Mouse (Mus musculus) gastrocnemius, postnatal 14 days (tissue): ENCODE results near the gene Gdpd5. TPM values are rescaled to one million over a fixed set of nuclear protein-coding genes. Genes with fewer than 3 reads are reported as not detected.
"Not testable (repeated sequence)": the region's sequence is repeated elsewhere in the genome, so short reads cannot be mapped to it uniquely, and the experiment has no call there.

Experiments
- DNase-seq: peaks from one replicate; pipeline ENCODE4 v3.0.0; 2021; ENCODE audit warnings: mixed read lengths
- intact Hi-C: fragments of 180-260 bp; cut with DNase I; formaldehyde crosslinking; loops from one replicate; pipeline ENCODE4 v1.15.1; 2025; ENCODE audit warnings: low total_unique reads
- total RNA-seq, 2 experiments: library from RNA; stranded (reverse); gene quantifications; 2 replicates each; pipeline ENCODE4 v1.2.3; 2021

Gene Gdpd5
- total RNA-seq, 2 experiments from 2014 or later, result 7.4 to 8.5 TPM

DNA sequence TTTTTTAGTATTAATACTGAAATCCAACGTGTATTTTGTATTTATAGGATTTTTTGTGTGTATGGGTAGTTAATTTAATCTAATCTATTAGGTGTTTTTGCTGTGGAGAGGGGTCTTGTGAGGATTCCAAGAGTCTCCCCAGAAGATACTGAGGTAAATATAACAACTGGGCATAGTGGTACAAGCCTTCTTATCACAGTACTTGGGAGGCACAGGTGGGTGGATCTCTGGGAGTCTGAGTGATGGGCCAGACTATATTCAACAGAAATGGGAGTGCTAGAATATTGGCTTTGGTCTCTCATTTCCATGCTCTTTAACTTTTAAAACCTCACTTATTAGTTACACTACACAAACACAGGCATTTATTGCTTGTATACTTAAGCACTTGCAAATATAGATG lies 119.9 kb downstream of the Gdpd5 start:
- intact Hi-C loops, result no loop called here

GRCm38 (mm10) chr7:99504556-99504955 lies 123.3 kb downstream of the Gdpd5 start:
- no peak for DNase-seq
- intact Hi-C loops, result no loop called here

More for the DNA sequence above, 119.9 kb downstream of the Gdpd5 start:
- no peak for DNase-seq

GRCm38 (mm10) chr7:99508187-99508586 lies 127.0 kb downstream of the Gdpd5 start:
- intact Hi-C loops, DNase-seq: not testable (repeated sequence)

DNA sequence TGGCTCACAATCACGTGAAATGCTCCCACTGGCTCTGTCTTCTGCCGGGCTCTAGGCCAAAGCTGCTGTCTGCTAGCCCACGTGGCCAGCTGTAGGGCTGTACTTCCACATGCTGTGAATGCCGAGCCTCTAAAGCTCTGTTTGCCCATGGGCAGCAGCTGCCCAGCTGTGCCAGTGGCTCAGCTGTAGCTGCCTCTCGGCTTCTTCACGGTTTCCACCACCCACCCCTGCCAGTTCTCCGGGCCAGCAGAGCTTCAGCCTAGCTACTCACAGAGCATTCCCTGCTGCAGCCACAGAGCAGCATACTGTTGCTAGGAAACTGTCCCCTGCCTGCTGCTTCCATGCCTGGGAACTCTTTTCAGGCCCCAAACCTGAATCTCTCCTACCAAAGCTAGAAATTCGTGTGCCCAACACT lies 128.9 kb downstream of the Gdpd5 start:
- intact Hi-C loops, result no loop called here
- DNase-seq, result peak; percentile 61

Other genes starting within 250 kb of the Gdpd5 start
- gene Uvrag, start 240.3 kb upstream of the Gdpd5 start, total RNA-seq, result 10 to 100 TPM; 12.9 to 14.6 TPM
- gene Dgat2, start 198.7 kb upstream of the Gdpd5 start, total RNA-seq, result 10 to 100 TPM; 19.0 to 37.9 TPM
- under 1 TPM in 1 of 2 experiments, not detected in 1; 0.14 TPM for gene Mogat2, start 142.8 kb upstream of the Gdpd5 start, total RNA-seq
- gene Map6, start 114.0 kb upstream of the Gdpd5 start, total RNA-seq, result 1 to 10 TPM; 3.9 to 6.6 TPM
- gene Serpinh1, start 28.2 kb upstream of the Gdpd5 start, total RNA-seq, result 100 to 1,000 TPM; 190 to 248 TPM
- under 1 TPM in 1 of 2 experiments, not detected in 1; 0.38 TPM for gene Klhl35, start 84.6 kb downstream of the Gdpd5 start, total RNA-seq
- 100 to 1,000 TPM; 262 to 278 TPM for gene Rps3, start 102.3 kb downstream of the Gdpd5 start, total RNA-seq
- 10 to 100 TPM; 14.3 to 15.2 TPM for gene Arrb1, start 154.1 kb downstream of the Gdpd5 start, total RNA-seq
- 10 to 100 TPM; 38.7 to 43.2 TPM for gene Tpbgl, start 245.7 kb downstream of the Gdpd5 start, total RNA-seq